Mouse (Mus musculus): ENCODE results near the gene Parva. TPM values are rescaled to one million over a fixed set of nuclear protein-coding genes. Genes with fewer than 3 reads are reported as not detected.

The Parva gene
- polyA plus RNA-seq, 1 experiment from 2014 or later = 66.2 TPM

GRCm38 (mm10) chr7:112635936-112636335 lies 208.6 kb downstream of the Parva start:
- H3K9me3 ChIP-seq (replicated peaks) = peaks cover 6% of the 10 kb centered on the region
- no peak overlapping the region for H3K4me2 ChIP-seq (replicated peaks)
- no peak overlapping the region for H3K27ac ChIP-seq
- H3K4me1 ChIP-seq = no peaks in the 10 kb centered on the region
- no peak overlapping the region for H3K4me3 ChIP-seq
- no peak overlapping the region for H3K9ac ChIP-seq
- H3K36me3 ChIP-seq = no peaks in the 10 kb centered on the region
- H3K27me3 ChIP-seq = no peaks in the 10 kb centered on the region
- WGBS = 95% methylated on average over 2 of the region's 2 CpGs
- no peak for ATAC-seq (ENCODE audit: low FRiP score)

Other genes with a start within 250 kb of the Parva start
- gene Mical2, start 201.6 kb upstream of the Parva start, polyA plus RNA-seq (2016; fragmentation: Nextera tagmentation; extraction: Ambion mirVana) = 1.6 and 2.3 TPM in 2 replicates